Mouse (Mus musculus) embryo, embryonic 10.5 days (tissue): Measurements from ENCODE around the gene Tmco2.
"Not testable (repeated sequence)": the region's sequence is repeated elsewhere in the genome, so short reads cannot be mapped to it uniquely, and the experiment has no call there.

ENCODE experiments used
- DNase-seq: peaks from one replicate; pipeline ENCODE4 v3.0.0-alpha.2; 2015; ENCODE audit warnings: low spot score

Tmco2 gene

GRCm38 (mm10) chr4:121109126-121109525, at the start of gene Tmco2:
Gene Tmco2, minus strand, starts transcription at chr4:121109226.
- no peak for DNase-seq

GRCm38 (mm10) chr4:121103304-121103703, 5.7 kb downstream of the Tmco2 start:
- DNase-seq, result no peak

- peak; percentile 97 for DNase-seq
These were observed 11.2 kb downstream of the Tmco2 start, which contains the start of gene Zmpste24 for GRCm38 (mm10) chr4:121097650-121098378. Gene Zmpste24, minus strand, starts transcription at chr4:121098241.

- no peak for DNase-seq
These were observed 18.8 kb downstream of the Tmco2 start for GRCm38 (mm10) chr4:121090211-121090610.

GRCm38 (mm10) chr4:121088696-121089095, 20.3 kb downstream of the Tmco2 start:
- no peak for DNase-seq

GRCm38 (mm10) chr4:121084506-121084905, 24.5 kb downstream of the Tmco2 start:
- no peak for DNase-seq

GRCm38 (mm10) chr4:121080395-121080794, 28.6 kb downstream of the Tmco2 start:
- no peak for DNase-seq

- no peak for DNase-seq
These were observed 30.9 kb downstream of the Tmco2 start for GRCm38 (mm10) chr4:121077915-121078646.

- DNase-seq, result no peak
These were observed 34.8 kb downstream of the Tmco2 start for GRCm38 (mm10) chr4:121074250-121074649.

- no peak for DNase-seq
These were observed 43.7 kb downstream of the Tmco2 start for GRCm38 (mm10) chr4:121065336-121065735.

GRCm38 (mm10) chr4:121059218-121059617, 49.8 kb downstream of the Tmco2 start:
- DNase-seq, result not testable (repeated sequence)

GRCm38 (mm10) chr4:121057032-121057431, 52.0 kb downstream of the Tmco2 start:
- DNase-seq, result no peak

GRCm38 (mm10) chr4:121056342-121056741, 52.7 kb downstream of the Tmco2 start:
- DNase-seq, result peak; percentile 17
